Mouse (Mus musculus): ENCODE data around the gene Bcl2l13.

DNA sequence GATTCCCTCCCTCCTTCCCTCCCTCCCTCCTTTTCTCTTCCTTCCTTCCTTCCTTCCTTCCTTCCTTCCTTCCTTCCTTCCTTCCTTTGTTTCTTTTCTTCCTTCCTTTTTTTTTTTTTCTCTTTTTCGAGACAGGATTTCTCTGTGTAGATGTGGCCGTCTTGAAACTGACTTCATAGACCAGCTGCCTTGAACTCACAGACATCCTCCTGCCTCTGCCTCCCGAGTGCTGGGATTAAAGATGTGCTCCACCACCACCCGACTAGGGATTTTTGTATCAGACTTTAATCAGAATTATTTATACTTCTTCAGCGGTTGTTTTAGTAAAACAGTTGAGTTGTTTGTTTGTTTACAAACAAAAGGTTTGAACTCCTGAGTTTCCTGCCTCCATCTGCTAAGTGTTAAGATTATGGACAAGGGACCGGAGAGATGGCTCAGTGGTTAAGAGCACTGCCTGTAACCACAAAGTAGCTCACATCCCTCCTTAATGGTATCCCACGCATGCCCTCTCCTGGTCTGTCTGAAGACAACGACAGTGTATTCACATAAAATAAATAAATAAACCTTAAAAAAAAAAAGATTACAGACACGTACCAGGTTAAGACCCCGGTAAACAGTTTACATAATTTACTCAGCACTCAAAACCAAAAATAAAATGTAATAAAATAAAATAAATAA lies 12.9 kb upstream of the Bcl2l13 start:
- no peak for TF ChIP-seq POLR2A (IDR thresholded peaks at IDR 0.05; ENCODE audit: low read depth, low read length)
- TF ChIP-seq TCF12 (IDR thresholded peaks at IDR 0.05; ENCODE audit: low read depth, low read length) = no peak
- TF ChIP-seq NELFE (IDR thresholded peaks at IDR 0.05; ENCODE audit: low read depth, low read length) = no peak
- TF ChIP-seq KAT2A (IDR thresholded peaks at IDR 0.05; ENCODE audit: insufficient replicate concordance, low read length) = no peak
- peak in 1 of 2 experiments; percentile 38; a peak in 2 of 4 replicates for TF ChIP-seq CTCF (conservative IDR thresholded peaks at IDR 0.05 in 1 of 2, IDR thresholded peaks at IDR 0.05 in 1 of 2; ENCODE audit: low read depth in 2 of 2, low read length in 2 of 2)
- TF ChIP-seq E2F4 (IDR thresholded peaks at IDR 0.05; ENCODE audit: insufficient replicate concordance, low read depth, low read length) = no peak
